Mouse (Mus musculus) cortical plate, adult 2 months (tissue): ENCODE measurements around the gene Nop10. TPM values are rescaled to one million over a fixed set of nuclear protein-coding genes. Genes with fewer than 3 reads are reported as not detected.

Source experiments
- H3K27ac ChIP-seq: fragments of 200-500 bp; 2 replicates; pipeline ENCODE4 v1.5.1; 2012; ENCODE audit warnings: low read length, control low read depth, inconsistent platforms; ENCODE audit not compliant: insufficient read depth
- H3K4me1 ChIP-seq: fragments of 200-500 bp; 2 replicates; pipeline ENCODE4 v1.6.1; 2011; ENCODE audit warnings: low read length; ENCODE audit not compliant: control insufficient read depth, insufficient read depth
- H3K4me3 ChIP-seq: fragments of 200-500 bp; 2 replicates; pipeline ENCODE4 v1.5.1; 2011; ENCODE audit warnings: mild to moderate bottlenecking, low read length, control low read depth; ENCODE audit not compliant: insufficient read depth
- CTCF ChIP-seq: fragments of 200-500 bp; IDR thresholded peaks from 2 replicates; pipeline ENCODE4 v1.5.1; 2011; ENCODE audit warnings: mild to moderate bottlenecking, control low read depth, low read length; ENCODE audit not compliant: insufficient read depth; ENCODE audit errors: extremely low read depth
- POLR2A ChIP-seq: fragments of 200-500 bp; IDR thresholded peaks from 2 replicates; pipeline ENCODE4 v1.6.1; 2011; ENCODE audit warnings: mild to moderate bottlenecking, low read length, control low read depth; ENCODE audit not compliant: insufficient read depth; ENCODE audit errors: extremely low read depth
- polyA plus RNA-seq: library from polyadenylated mRNA; depleted of rRNA; stranded (reverse); fragments of >200 nt; gene quantifications from 2 replicates; pipeline ENCODE4 v1.2.3, GENCODE M21; 2012; rRNA removed

Nop10 gene
- polyA plus RNA-seq, result 92.6 and 101 TPM in 2 replicates

GRCm38 (mm10) chr2:112261748-112262653 is at the start of gene Nop10:
Gene Nop10 (plus strand): TSS chr2:112261926.
- Histone ChIP-seq H3K4me1 (no peaks in the 10 kb centered on the region; the same call in 1 of the 2 replicates), H3K27ac (no peak within 1 kb of the TSS), H3K4me3 (peak within 1 kb of the TSS; percentile 51)
- TF ChIP-seq POLR2A (peak; percentile 99), CTCF (peak; percentile 83)

GRCm38 (mm10) chr2:112215977-112216376 is 45.7 kb upstream of the Nop10 start:
- Histone ChIP-seq H3K4me3 (no peak overlapping the region), H3K4me1 (no peaks in the 10 kb centered on the region), H3K27ac (no peak overlapping the region)
- TF ChIP-seq CTCF, result peak; percentile 54; the same call in 1 of the 2 replicates
- TF ChIP-seq POLR2A, result no peak

- no peak overlapping the region for H3K4me3 ChIP-seq
- no peak overlapping the region for H3K27ac ChIP-seq
- TF ChIP-seq POLR2A, result no peak
- no peak for TF ChIP-seq CTCF
- no peaks in the 10 kb centered on the region for H3K4me1 ChIP-seq
Observed at GRCm38 (mm10) chr2:112217614-112218013, 44.1 kb upstream of the Nop10 start.

GRCm38 (mm10) chr2:112220880-112221279 is 40.8 kb upstream of the Nop10 start:
- H3K27ac ChIP-seq, result no peak overlapping the region
- TF ChIP-seq CTCF, result no peak
- TF ChIP-seq POLR2A, result no peak
- H3K4me3 ChIP-seq, result no peak overlapping the region
- peaks cover 1% of the 10 kb centered on the region; the same call in 1 of the 2 replicates for H3K4me1 ChIP-seq

- H3K4me3 ChIP-seq, result no peak overlapping the region
- TF ChIP-seq CTCF (no peak), POLR2A (no peak)
- H3K4me1 ChIP-seq, result peaks cover 1% of the 10 kb centered on the region; the same call in 1 of the 2 replicates
- H3K27ac ChIP-seq, result no peak overlapping the region
Observed at GRCm38 (mm10) chr2:112222607-112223006, 39.1 kb upstream of the Nop10 start.

GRCm38 (mm10) chr2:112224356-112224755 is 37.4 kb upstream of the Nop10 start:
- Histone ChIP-seq H3K4me3 (no peak overlapping the region), H3K27ac (peak overlapping the region; percentile 84; the same call in 1 of the 2 replicates), H3K4me1 (peaks cover 1% of the 10 kb centered on the region; the same call in 1 of the 2 replicates)
- no peak for TF ChIP-seq CTCF
- TF ChIP-seq POLR2A, result no peak

GRCm38 (mm10) chr2:112232623-112233022 is 29.1 kb upstream of the Nop10 start:
- Histone ChIP-seq H3K4me3 (no peak overlapping the region), H3K27ac (no peak overlapping the region), H3K4me1 (no peaks in the 10 kb centered on the region)
- TF ChIP-seq CTCF, result no peak
- no peak for TF ChIP-seq POLR2A

DNA sequence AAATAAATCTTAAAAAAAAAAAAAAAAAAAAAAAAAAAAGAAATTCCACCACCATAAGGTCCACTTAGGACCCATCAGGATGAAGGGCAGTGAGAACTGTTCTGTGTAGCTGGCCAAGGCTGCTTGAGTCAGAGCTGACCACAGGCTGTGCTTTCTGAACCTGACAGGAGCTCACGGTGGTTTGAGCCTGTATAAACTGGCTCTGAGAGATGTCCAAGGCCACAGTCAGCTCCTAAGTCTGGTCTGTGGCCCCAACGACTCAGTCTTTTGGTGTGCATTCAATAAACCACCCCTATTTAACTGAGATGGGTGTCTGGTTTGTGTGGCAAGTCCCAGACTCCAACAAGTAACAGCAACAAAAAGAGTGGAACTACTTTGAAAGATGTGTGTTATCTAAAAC is 25.1 kb upstream of the Nop10 start:
- TF ChIP-seq POLR2A (no peak), CTCF (no peak)
- Histone ChIP-seq H3K4me3 (no peak overlapping the region), H3K27ac (no peak overlapping the region), H3K4me1 (no peaks in the 10 kb centered on the region; the same call in 1 of the 2 replicates)

GRCm38 (mm10) chr2:112238006-112238405 is 23.7 kb upstream of the Nop10 start:
- H3K4me3 ChIP-seq, result no peak overlapping the region; the same call in 1 of the 2 replicates
- no peak overlapping the region for H3K27ac ChIP-seq
- no peak for TF ChIP-seq POLR2A
- TF ChIP-seq CTCF, result no peak
- no peaks in the 10 kb centered on the region; the same call in 1 of the 2 replicates for H3K4me1 ChIP-seq
